Comparison of ENCODE assay signal across 8 mouse cellular contexts in the genomic region with DNA sequence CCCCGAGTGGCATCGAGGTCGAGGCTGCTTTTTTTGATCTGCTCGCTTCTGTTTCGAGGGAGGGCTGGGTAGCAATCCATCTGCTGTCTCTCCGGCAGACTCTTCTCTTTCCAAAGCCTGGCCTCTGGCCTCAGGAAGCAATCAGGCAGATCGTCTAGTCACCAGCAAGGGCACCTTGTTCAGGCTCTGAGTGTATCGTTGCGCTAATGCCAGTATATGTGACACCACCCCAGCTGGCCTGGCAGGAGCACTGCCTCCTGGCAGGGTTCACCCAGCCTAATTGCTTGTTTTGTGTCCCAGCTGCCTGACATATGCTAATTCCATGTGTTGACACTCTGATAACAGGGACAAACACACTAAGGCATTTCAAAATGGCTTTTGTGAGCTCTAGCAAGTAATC.
DNase-seq lines count a peak whose midpoint lies in the region; ATAC-seq lines count a peak whose summit lies in the region.

No protein-coding gene starts in this region.

- DNase-seq in lung, postnatal 10 days: peak; percentile 36
- no peak for DNase-seq in lung, postnatal 25 days (ENCODE audit: low spot score)
- DNase-seq in fat pad, adult 2 months (ENCODE audit: extremely low read depth, low read depth, low spot score): peak; percentile 2
- DNase-seq in heart, postnatal 4 days: peak; percentile 57
- peak; percentile 28 to 42 for DNase-seq in layer of hippocampus, adult 8-10 months (ENCODE audit: low spot score in 2 of 2)
- no peak for DNase-seq in yolk sac, embryonic 10.5 days (ENCODE audit: low spot score)
- DNase-seq in left cerebral cortex, adult 18-20 months (ENCODE audit: low spot score in 2 of 2): no peak

- no peak for ATAC-seq in CD4-positive, CD25-positive, alpha-beta regulatory T cell, adult 4 months

Comparison
In these comparisons a context has a peak if more than half of its experiments do, and no peak if none do; other contexts are left out.
1. DNase-seq: peak in lung, postnatal 10 days (single experiment), fat pad, adult 2 months (single experiment), heart, postnatal 4 days (single experiment) and layer of hippocampus, adult 8-10 months (2 of 2); none in lung, postnatal 25 days (single experiment), yolk sac, embryonic 10.5 days (single experiment) and left cerebral cortex, adult 18-20 months (0 of 2).